Mouse (Mus musculus): Measurements from ENCODE around the gene Kctd19. TPM values are rescaled to one million over a fixed set of nuclear protein-coding genes. Genes with fewer than 3 reads are reported as not detected.

Kctd19 gene
- total RNA-seq (2021), result under 1 TPM in 1 of 2 experiments, not detected in 1; 0.21 TPM
- long read RNA-seq, experiment 1, result 0 reads
- long read RNA-seq, experiment 2, result 0 reads

- DNase-seq, result peak; percentile 70
- intact Hi-C loops (cut with DNase I; ENCODE audit: low total_unique reads), result no loop called here
Observed at GRCm38 (mm10) chr8:105413391-105413790, at the start of gene Kctd19, which contains the start of gene Lrrc36. Gene Kctd19 (minus strand): TSS chr8:105413502. Gene Lrrc36 (plus strand): TSS chr8:105413571.

- no peak for DNase-seq
- intact Hi-C loops (cut with DNase I; ENCODE audit: low total_unique reads), result no loop called here
Observed at GRCm38 (mm10) chr8:105461085-105461803, 47.9 kb upstream of the Kctd19 start.

DNA sequence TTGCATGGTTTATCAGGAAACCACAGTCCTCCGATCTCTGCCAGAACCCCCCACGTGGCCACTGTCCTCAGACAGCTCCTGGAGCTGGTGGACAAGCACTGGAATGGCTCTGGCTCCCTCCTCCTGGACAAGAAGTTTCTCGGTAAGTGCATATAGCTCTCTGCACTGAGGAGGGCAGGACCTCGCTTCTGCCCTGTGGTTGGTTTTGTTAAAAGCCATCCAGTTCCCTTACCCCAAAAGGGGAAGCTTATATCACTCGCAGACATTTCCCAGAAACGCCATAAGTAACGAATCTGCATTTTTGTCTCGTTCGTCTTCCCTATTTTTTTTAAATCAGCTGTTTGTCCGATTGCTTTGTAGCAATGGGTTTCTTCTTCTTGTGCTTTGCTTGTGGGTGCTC lies 41.9 kb upstream of the Kctd19 start:
- intact Hi-C loops (cut with DNase I; ENCODE audit: low total_unique reads), result loop anchor here (10.0 kb wide), 1 partner anchor 50 kb away; no protein-coding TSS in a partner anchor
- no peak for DNase-seq

GRCm38 (mm10) chr8:105454088-105454487 lies 40.8 kb upstream of the Kctd19 start:
- DNase-seq, result no peak
- intact Hi-C loops (cut with DNase I; ENCODE audit: low total_unique reads), result loop anchor here (10.0 kb wide), 1 partner anchor 49 kb away; no protein-coding TSS in a partner anchor

- no peak for DNase-seq
- intact Hi-C loops (cut with DNase I; ENCODE audit: low total_unique reads), result loop anchor here (10.0 kb wide), 1 partner anchor 48 kb away; no protein-coding TSS in a partner anchor
Observed at GRCm38 (mm10) chr8:105453296-105453695, 40.0 kb upstream of the Kctd19 start.

DNA sequence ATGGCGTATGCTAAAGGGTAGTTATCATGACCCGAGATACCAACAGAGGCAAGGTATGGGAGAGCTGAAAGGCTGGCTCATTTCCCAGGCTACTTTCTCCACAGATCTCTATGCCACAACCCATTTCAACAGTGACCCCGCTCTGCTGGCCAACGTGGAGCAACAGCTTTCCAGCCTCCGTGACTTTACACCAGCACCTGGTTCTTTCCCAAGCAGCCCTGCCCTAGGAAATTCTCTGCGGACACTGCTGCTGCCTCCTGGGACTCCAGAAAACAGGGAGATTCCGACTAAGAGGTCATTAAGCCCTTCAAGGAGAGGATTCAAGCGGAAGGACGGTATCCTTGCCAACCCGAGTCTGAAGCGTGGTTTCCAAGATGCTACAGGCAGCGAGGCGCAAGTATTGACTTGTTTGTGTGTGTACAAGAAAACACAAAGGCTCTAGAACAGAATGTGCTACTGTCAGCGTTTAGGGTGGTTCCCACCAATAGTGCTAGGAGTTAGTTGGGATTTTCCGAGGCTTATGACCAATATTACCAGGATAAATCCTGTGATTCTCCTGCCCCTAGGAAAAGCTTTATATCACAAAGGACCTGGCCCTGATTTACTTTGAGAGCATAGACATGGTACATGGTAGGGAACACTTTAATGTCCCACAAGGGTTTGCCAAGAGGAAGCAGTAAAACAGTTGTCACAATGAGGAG lies 38.8 kb upstream of the Kctd19 start:
- intact Hi-C loops (cut with DNase I; ENCODE audit: low total_unique reads), result loop anchor here (10.0 kb wide), 1 partner anchor 47 kb away; no protein-coding TSS in a partner anchor
- DNase-seq, result no peak

DNA sequence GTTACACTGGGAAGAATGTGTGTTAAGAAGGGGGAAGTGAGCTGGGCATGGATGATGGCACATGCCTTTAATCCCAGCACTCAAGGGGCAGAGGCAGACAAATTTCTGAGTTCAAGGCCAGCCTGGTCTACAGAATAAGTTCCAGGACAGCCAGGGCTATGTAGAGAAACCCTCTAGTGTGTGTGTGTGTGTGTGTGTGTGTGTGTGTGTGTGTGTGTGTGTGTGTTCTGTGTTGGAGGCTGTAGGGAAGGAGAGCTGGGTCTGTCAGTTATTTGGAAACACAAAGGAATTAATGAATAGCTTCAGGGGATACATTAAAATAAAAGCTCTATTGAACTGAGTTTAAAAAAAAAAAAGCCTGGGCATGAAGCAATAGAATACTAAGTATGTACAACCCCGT lies 37.7 kb upstream of the Kctd19 start:
- no peak for DNase-seq
- intact Hi-C loops (cut with DNase I; ENCODE audit: low total_unique reads), result loop anchor here (10.0 kb wide), 1 partner anchor 46 kb away; no protein-coding TSS in a partner anchor

GRCm38 (mm10) chr8:105448596-105448995 lies 35.3 kb upstream of the Kctd19 start:
- intact Hi-C loops (cut with DNase I; ENCODE audit: low total_unique reads), result no loop called here
- no peak for DNase-seq

GRCm38 (mm10) chr8:105448188-105448587 lies 34.9 kb upstream of the Kctd19 start:
- no peak for DNase-seq
- intact Hi-C loops (cut with DNase I; ENCODE audit: low total_unique reads), result no loop called here

GRCm38 (mm10) chr8:105446127-105446552 lies 32.8 kb upstream of the Kctd19 start:
- intact Hi-C loops (cut with DNase I; ENCODE audit: low total_unique reads), result no loop called here
- DNase-seq, result peak; percentile 64

GRCm38 (mm10) chr8:105445296-105446126 lies 32.2 kb upstream of the Kctd19 start:
- no peak for DNase-seq
- intact Hi-C loops (cut with DNase I; ENCODE audit: low total_unique reads), result no loop called here

DNA sequence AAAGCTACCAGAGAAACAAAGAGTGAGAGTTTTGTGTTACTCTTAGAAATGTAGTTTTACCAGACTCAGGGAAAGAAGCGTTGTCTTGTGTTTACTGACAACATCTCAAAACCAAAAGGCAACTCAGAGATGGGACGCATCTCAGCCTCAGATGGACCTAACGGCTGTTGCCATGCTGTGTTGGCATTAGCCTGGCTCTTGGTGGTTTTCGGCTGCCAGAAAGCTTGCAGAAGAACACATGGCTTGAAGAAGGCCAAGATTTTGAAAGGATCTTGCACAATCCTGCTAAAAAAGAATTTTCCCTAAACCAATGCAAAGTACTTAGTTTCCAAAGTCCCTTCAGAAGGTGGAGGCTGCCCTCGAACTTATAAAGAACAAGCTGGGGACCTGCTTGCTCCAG lies 29.4 kb upstream of the Kctd19 start:
- no peak for DNase-seq
- intact Hi-C loops (cut with DNase I; ENCODE audit: low total_unique reads), result no loop called here

GRCm38 (mm10) chr8:105441433-105441832 lies 28.1 kb upstream of the Kctd19 start:
- intact Hi-C loops (cut with DNase I; ENCODE audit: low total_unique reads), result no loop called here
- peak; percentile 45 for DNase-seq

DNA sequence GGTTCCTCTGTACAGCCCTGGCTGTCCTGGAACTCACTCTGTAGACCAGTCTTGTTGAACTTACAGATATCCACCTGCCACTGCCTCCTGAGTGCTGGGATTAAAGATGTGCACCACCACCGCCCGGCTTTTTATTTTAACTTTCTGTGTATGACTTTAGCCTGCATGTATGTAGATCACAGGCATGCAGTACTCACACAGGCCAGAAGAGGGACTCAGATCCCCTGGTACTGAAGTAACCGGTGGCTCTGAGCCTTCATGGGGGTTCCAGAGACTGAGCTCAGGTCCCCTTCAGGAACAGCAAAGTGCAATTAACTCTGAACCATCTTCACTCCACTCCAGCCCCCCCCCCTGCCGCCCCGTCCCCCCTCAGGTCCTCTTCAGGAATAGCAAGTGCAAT lies 25.6 kb upstream of the Kctd19 start:
- peak; percentile 32 for DNase-seq

DNA sequence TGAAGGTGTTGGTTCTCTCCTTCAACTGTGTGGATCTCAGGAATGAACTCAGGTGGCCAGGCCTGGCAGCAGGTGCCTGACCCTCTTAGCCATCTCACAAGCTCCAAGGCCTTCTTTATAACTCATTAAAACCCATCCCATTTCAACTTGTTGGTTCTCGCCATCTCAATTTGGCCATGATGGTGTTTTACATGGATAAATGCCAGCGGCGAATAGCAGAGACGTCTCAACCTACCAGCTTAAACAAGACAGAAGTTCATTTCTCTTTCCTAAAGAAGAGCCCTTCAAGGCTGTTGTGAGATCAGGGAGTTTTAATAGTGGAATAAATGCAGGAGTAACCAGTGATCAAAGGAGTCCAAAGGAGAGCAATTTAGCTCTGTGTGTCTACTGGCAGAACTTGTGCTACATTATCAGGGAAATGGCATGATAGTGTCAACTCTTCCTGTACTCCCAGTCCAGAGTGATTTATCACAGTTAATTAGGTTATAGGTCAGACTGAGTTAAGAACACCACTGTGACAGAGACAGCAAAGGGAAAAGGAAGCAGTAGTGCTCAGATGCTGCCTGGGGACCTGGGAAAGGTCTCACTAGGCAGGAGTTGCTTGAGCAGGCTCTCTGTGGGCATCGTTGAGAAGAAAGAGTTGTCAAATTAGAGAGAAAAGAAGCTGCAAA lies 23.9 kb upstream of the Kctd19 start:
- intact Hi-C loops (cut with DNase I; ENCODE audit: low total_unique reads), result loop anchor here (5.0 kb wide), 1 partner anchor 40 kb away; no protein-coding TSS in a partner anchor
- DNase-seq, result no peak

More for the DNA sequence above, 25.6 kb upstream of the Kctd19 start:
- intact Hi-C loops (cut with DNase I; ENCODE audit: low total_unique reads), result loop anchor here (5.0 kb wide), 1 partner anchor 38 kb away; no protein-coding TSS in a partner anchor

GRCm38 (mm10) chr8:105436218-105436617 lies 22.9 kb upstream of the Kctd19 start:
- intact Hi-C loops (cut with DNase I; ENCODE audit: low total_unique reads), result loop anchor here (5.0 kb wide), 1 partner anchor 41 kb away; no protein-coding TSS in a partner anchor
- no peak for DNase-seq

- no peak for DNase-seq
- intact Hi-C loops (cut with DNase I; ENCODE audit: low total_unique reads), result no loop called here
Observed at GRCm38 (mm10) chr8:105434136-105434535, 20.8 kb upstream of the Kctd19 start.

GRCm38 (mm10) chr8:105433511-105433910 lies 20.2 kb upstream of the Kctd19 start:
- no peak for DNase-seq
- intact Hi-C loops (cut with DNase I; ENCODE audit: low total_unique reads), result no loop called here

GRCm38 (mm10) chr8:105433021-105433420 lies 19.7 kb upstream of the Kctd19 start:
- DNase-seq, result no peak
- intact Hi-C loops (cut with DNase I; ENCODE audit: low total_unique reads), result no loop called here
